Mouse (Mus musculus) heart, postnatal 0 days (tissue): ENCODE measurements at regions not wholly inside any gene's neighbourhood (a gene's known extent, or its start where the extent isn't known, plus 50 kb on each side); places are given as distances from the start of the nearest gene placed in this dataset.

Experiments used
- CTCF ChIP-seq: IDR thresholded peaks from 2 replicates; pipeline ENCODE4 v1.5.1; 2016; ENCODE audit warnings: antibody characterized with exemption, control low read depth, low read depth
- EP300 ChIP-seq: IDR thresholded peaks from 2 replicates; pipeline ENCODE4 v1.6.1; 2016; ENCODE audit warnings: antibody characterized with exemption, low read depth

- TF ChIP-seq EP300 (no peak), CTCF (no peak)
Measured at GRCm38 (mm10) chr1:120691571-120691970, 89.4 kb downstream of the En1 start.
